19 mouse cellular contexts compared by ENCODE assay signal in genomic region chr13:98637145-98637544, GRCm38 (mm10). TPM values are rescaled to one million over a fixed set of nuclear protein-coding genes. Genes with fewer than 3 reads are reported as not detected.
DNase-seq lines count a peak whose midpoint lies in the region; ATAC-seq and TF ChIP-seq lines count a peak whose summit lies in the region.
"Had no signal": no experiment of that assay in that cellular context is flagged by ENCODE, and none has a peak within 500 bp of the region (broad histone marks: within the 10 kb centered on the region; RNA-seq: fewer than 3 reads in every experiment).

Gene Tmem174 (minus strand): TSS chr13:98637410.

- TF ChIP-seq CTCF in kidney, postnatal 0 days (IDR thresholded peaks at IDR 0.05; ENCODE audit: low read depth), result no peak

- ATAC-seq in neural tube, embryonic 13.5 days (ENCODE audit: low read depth), result no peak
- ATAC-seq in kidney, postnatal 0 days (replicated peaks; ENCODE audit: low FRiP score, low read depth), result peak; percentile 67; the same call in 1 of the 2 replicates
- ATAC-seq in megakaryocyte progenitor cell, adult 5-6 weeks (replicated peaks; ENCODE audit: poor library complexity), result no peak
- ATAC-seq in forebrain, embryonic 14.5 days, result no peak
- ATAC-seq: lung, postnatal 0 days; Patski had no signal

- 75% methylated on average over 12 of the region's 12 CpGs for WGBS in heart, embryonic 10.5 days
- 91% methylated on average over 12 of the region's 12 CpGs for WGBS in neural tube, embryonic 13.5 days
- 78% methylated on average over 12 of the region's 12 CpGs for WGBS in kidney, postnatal 0 days
- WGBS in forebrain, embryonic 14.5 days, result 89% methylated on average over 12 of the region's 12 CpGs

- H3K4me3 ChIP-seq in heart, embryonic 10.5 days, result peak within 1 kb of the TSS; percentile 36
- no peak within 1 kb of the TSS for H3K4me3 ChIP-seq in neural tube, embryonic 13.5 days
- H3K4me3 ChIP-seq in kidney, postnatal 0 days (replicated peaks; ENCODE audit: low read depth, low read length), result peak within 1 kb of the TSS; percentile 21
- no peak within 1 kb of the TSS for H3K4me3 ChIP-seq in forebrain, embryonic 14.5 days (ENCODE audit: low read depth, low read length)
- H3K4me3 ChIP-seq: erythroblast, embryonic 14.5 days; hindbrain, embryonic 12.5 days; midbrain, embryonic 12.5 days had no signal

- no peaks in the 10 kb centered on the region for H3K36me3 ChIP-seq in heart, embryonic 10.5 days
- no peaks in the 10 kb centered on the region for H3K36me3 ChIP-seq in neural tube, embryonic 13.5 days
- H3K36me3 ChIP-seq in kidney, postnatal 0 days (ENCODE audit: insufficient read depth, low read length), result no peaks in the 10 kb centered on the region
- no peaks in the 10 kb centered on the region for H3K36me3 ChIP-seq in forebrain, embryonic 14.5 days (ENCODE audit: control insufficient read depth, insufficient read depth, low read length)
- H3K36me3 ChIP-seq: hindbrain, embryonic 12.5 days; midbrain, embryonic 12.5 days had no signal

- no peak within 1 kb of the TSS for H3K9ac ChIP-seq in neural tube, embryonic 13.5 days
- H3K9ac ChIP-seq in kidney, postnatal 0 days (ENCODE audit: low read depth, low read length), result no peak within 1 kb of the TSS; the same call in 1 of the 2 replicates
- no peak within 1 kb of the TSS for H3K9ac ChIP-seq in forebrain, embryonic 14.5 days (ENCODE audit: low read length)
- H3K9ac ChIP-seq: hindbrain, embryonic 12.5 days; midbrain, embryonic 12.5 days had no signal

- DNase-seq in heart, embryonic 10.5 days (ENCODE audit: low spot score), result no peak
- DNase-seq in heart, adult 11 months, result no peak
- DNase-seq in neural tube, embryonic 10.5 days (ENCODE audit: extremely low spot score, low spot score), result no peak
- peak; percentile 10 for DNase-seq in kidney, postnatal 0 days (ENCODE audit: low spot score)
- DNase-seq in frontal cortex, postnatal 10 days (ENCODE audit: low spot score in 2 of 2), result no peak
- DNase-seq in forebrain, embryonic 14.5 days (ENCODE audit: low spot score), result no peak
- DNase-seq: cerebellum, adult 18-20 months; gastrocnemius, postnatal 25 days; right cerebral cortex, postnatal 25 days had no signal

- H3K4me2 ChIP-seq in neural tube, embryonic 13.5 days, result 0 out of 2 replicates have a peak within 1 kb of the TSS, but pooled peaks have one; percentile 3
- peak within 1 kb of the TSS; percentile 28 for H3K4me2 ChIP-seq in kidney, postnatal 0 days (ENCODE audit: low read length)
- H3K4me2 ChIP-seq in forebrain, embryonic 14.5 days (ENCODE audit: low read length), result no peak within 1 kb of the TSS
- H3K4me2 ChIP-seq: hindbrain, embryonic 12.5 days; midbrain, embryonic 12.5 days had no signal

- no peaks in the 10 kb centered on the region for H3K9me3 ChIP-seq in heart, embryonic 10.5 days
- H3K9me3 ChIP-seq in neural tube, embryonic 13.5 days, result no peaks in the 10 kb centered on the region
- no peaks in the 10 kb centered on the region for H3K9me3 ChIP-seq in kidney, postnatal 0 days (replicated peaks; ENCODE audit: low read length)
- no peaks in the 10 kb centered on the region for H3K9me3 ChIP-seq in forebrain, embryonic 14.5 days (replicated peaks; ENCODE audit: control insufficient read depth, low read length)
- H3K9me3 ChIP-seq: midbrain, embryonic 12.5 days had no signal

- H3K4me1 ChIP-seq in heart, embryonic 10.5 days, result peaks cover 39% of the 10 kb centered on the region
- H3K4me1 ChIP-seq in neural tube, embryonic 13.5 days (replicated peaks), result no peaks in the 10 kb centered on the region
- no peaks in the 10 kb centered on the region for H3K4me1 ChIP-seq in kidney, postnatal 0 days (replicated peaks; ENCODE audit: insufficient read depth, low read length)
- no peaks in the 10 kb centered on the region for H3K4me1 ChIP-seq in forebrain, embryonic 14.5 days (ENCODE audit: control insufficient read depth, insufficient read depth, low read length)
- H3K4me1 ChIP-seq: hindbrain, embryonic 12.5 days; midbrain, embryonic 12.5 days had no signal

- H3K27me3 ChIP-seq in heart, embryonic 10.5 days (ENCODE audit: insufficient read depth, poor library complexity, severe bottlenecking), result no peaks in the 10 kb centered on the region
- H3K27me3 ChIP-seq in neural tube, embryonic 13.5 days, result no peaks in the 10 kb centered on the region; the same call in 1 of the 2 replicates
- no peaks in the 10 kb centered on the region for H3K27me3 ChIP-seq in kidney, postnatal 0 days (ENCODE audit: insufficient read depth, low read length)
- no peaks in the 10 kb centered on the region for H3K27me3 ChIP-seq in forebrain, embryonic 14.5 days (replicated peaks; ENCODE audit: control insufficient read depth, insufficient read depth, low read length)
- H3K27me3 ChIP-seq: hindbrain, embryonic 12.5 days; midbrain, embryonic 12.5 days; Patski had no signal

- H3K27ac ChIP-seq in heart, embryonic 10.5 days, result no peak within 1 kb of the TSS
- no peak within 1 kb of the TSS for H3K27ac ChIP-seq in neural tube, embryonic 13.5 days (replicated peaks)
- peak within 1 kb of the TSS; percentile 75 for H3K27ac ChIP-seq in kidney, postnatal 0 days
- H3K27ac ChIP-seq in forebrain, embryonic 14.5 days (ENCODE audit: low read depth, low read length), result no peak within 1 kb of the TSS
- H3K27ac ChIP-seq: hindbrain, embryonic 12.5 days; midbrain, embryonic 12.5 days had no signal

RNA-seq across cellular contexts. Expression of gene Tmem174, which starts in this region (rescaled TPM):
- 0.05 TPM in 1 of 2 replicates, not detected in the other for polyA plus RNA-seq in heart, embryonic 10.5 days (2016; fragmentation: Nextera tagmentation; extraction: Ambion mirVana)
- polyA plus RNA-seq in neural tube, embryonic 13.5 days (2015; fragmentation: Nextera tagmentation; extraction: Ambion mirVana), result not detected in 2 replicates
- 102 and 105 TPM in 2 replicates for polyA plus RNA-seq in kidney, postnatal 0 days (2015; fragmentation: Nextera tagmentation; extraction: Ambion mirVana)
- total RNA-seq in megakaryocyte progenitor cell, adult 5-6 weeks (2015), result not detected in 2 replicates
- not detected in 2 replicates for total RNA-seq in megakaryocyte progenitor cell, adult 5-6 weeks (2017)
- not detected in 2 replicates for polyA plus RNA-seq in forebrain, embryonic 14.5 days (2014; fragmentation: Nextera tagmentation; extraction: Ambion mirVana)
- total RNA-seq: gastrocnemius, postnatal 25 days; liver, adult 2 months had no signal
- polyA plus RNA-seq: brain, embryonic 14.5 days; erythroblast, embryonic 14.5 days; hindbrain, embryonic 12.5 days; liver, adult 2 months; midbrain, embryonic 12.5 days; Patski; thymus, postnatal 0 days had no signal

Comparison
In these comparisons a context has a peak if more than half of its experiments do, and no peak if none do; other contexts are left out.
1. RNA of gene Tmem174 (polyA plus RNA-seq): 102 to 105 TPM in kidney, postnatal 0 days; 0.05 TPM in heart, embryonic 10.5 days, not detected in neural tube, embryonic 13.5 days and not detected in forebrain, embryonic 14.5 days; every median in the first group is over 10 times any median in the second.
2. H3K4me3 ChIP-seq: peak in heart, embryonic 10.5 days (single experiment) and kidney, postnatal 0 days (single experiment); none in neural tube, embryonic 13.5 days (single experiment) and forebrain, embryonic 14.5 days (single experiment).